Mouse (Mus musculus) ovary, adult 18-20 months (tissue): ENCODE data around the gene Pnp.
"Not testable (repeated sequence)": the region's sequence is repeated elsewhere in the genome, so short reads cannot be mapped to it uniquely, and the experiment has no call there.

Experiments
- DNase-seq: peaks from one replicate; pipeline ENCODE4 v3.0.0; 2022; ENCODE audit warnings: low spot score, mixed read lengths

Pnp gene

DNA sequence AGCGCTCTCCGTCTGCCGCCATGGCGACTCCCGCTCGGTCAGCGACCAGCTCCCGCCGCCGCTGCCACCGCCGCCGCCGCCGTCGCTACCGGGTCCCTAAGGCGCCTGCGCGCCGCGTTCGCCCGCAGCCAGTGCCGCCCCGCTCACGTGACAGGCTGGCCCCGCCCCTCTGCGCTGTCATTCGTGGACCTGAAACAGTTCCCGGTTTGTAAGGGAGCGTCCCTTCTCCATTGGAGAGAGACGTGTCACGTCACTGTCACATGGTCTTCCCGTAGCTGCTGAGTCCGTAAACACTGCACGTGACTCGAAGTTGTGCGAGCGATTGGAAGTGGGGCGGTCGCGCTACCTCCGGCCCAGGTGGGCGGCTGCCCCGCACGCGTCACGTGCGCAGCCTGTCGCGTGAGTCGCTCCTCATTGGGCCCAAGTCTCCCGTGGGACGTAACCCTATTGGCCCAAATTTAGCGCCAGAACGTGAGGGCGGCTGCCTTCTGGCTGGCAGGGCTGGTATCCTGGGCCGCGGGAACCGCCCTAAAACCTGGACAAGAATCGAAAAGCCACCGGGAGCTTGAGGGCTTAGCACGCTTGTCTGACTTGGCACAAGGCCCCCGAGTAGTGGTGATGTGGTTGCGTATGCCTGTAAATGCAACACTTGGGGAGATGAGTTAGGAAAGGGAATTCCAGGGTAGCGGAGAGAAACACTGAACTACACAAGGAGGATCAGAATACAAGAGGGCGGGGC is at the start of gene Pnp, which contains the start of gene Pip4p1:
Gene Pnp (plus strand): TSS at position 329 of the 739 bp plus-strand sequence.
Gene Pip4p1 (minus strand): TSS at position 103 of the 739 bp plus-strand sequence.
- DNase-seq: peak; percentile 99

DNA sequence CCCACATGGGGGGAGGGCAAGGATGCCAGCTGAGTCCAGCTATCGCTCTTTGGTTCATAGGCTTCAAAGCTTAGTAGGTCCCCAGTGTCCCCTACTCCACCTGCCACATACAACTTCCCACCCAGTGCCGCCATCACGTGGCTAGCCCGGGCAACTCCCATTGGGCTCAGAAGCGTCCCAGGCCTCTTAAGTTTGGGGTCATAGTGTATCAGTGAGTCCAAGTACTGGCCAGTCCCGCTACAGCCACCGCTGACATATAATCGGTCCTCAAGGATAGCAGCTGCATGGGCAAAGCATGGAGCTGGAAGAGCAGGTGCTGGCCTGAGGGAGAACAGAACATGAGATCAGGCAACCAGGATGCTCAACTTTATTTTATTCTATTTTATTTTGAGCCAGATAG is 39.3 kb upstream of the Pnp start:
- no peak for DNase-seq

GRCm38 (mm10) chr14:50892091-50892490 is 38.8 kb upstream of the Pnp start:
- no peak for DNase-seq

GRCm38 (mm10) chr14:50892541-50893459 is 38.1 kb upstream of the Pnp start:
- DNase-seq: peak; percentile 26

DNA sequence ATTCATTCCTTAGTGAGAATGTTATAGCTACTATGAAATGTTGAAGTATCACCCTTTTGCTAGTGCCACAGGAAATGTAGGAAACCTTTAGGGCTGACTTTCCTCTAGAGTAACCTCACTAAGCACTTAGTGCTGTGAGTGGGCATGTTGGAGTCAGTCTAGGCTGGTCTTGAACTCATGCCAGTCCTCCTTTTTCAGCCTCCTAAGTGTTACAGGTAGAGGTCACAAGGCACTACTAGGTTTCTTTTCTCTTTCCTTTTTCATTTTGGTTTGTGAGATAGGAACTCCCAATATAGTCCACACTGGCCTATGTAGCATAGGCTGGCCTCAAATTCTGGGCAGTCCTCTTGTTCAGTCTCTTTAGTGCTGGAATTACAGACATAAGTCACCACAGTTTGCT is 35.5 kb upstream of the Pnp start:
- no peak for DNase-seq

DNA sequence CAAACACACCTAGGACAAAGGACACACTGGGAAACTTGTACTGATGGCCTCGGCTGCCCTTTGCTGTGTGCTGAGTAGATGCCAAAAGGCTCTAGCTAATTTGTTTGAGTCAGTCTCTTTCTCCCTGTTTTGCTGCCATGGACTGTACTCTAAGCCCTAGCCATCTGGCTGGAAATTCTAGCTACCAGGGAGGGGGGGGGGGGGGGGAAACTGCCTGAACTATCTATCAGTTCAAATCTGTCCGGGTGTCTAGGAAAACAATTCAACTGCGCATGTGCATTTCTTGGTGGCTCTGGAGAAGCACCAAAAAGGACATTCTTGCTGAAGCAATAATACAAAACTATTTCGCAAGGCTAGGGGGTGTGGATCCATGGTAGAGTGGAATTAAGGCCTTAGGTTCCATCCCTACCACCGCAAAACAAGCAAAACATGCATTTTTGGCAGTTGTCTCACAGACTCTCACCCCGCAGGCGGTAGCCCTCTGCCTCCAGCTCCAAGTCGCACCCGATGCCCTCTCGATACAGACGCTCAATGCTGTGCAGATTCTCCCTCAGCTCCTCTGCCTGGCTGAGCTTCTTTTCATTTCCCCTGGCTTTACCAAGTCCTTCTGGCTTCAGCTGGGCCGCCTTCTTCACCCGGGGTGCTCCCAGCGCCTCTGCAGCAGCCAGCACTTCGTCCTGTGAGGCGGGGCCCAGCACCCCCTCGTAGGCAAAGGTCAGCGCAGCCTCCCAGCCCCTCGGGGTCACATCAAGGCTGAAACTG is 34.7 kb upstream of the Pnp start:
- peak; percentile 50 for DNase-seq

GRCm38 (mm10) chr14:50896747-50897373 is 34.0 kb upstream of the Pnp start:
- DNase-seq: no peak

- DNase-seq: no peak
Measured at GRCm38 (mm10) chr14:50897374-50897765, 33.5 kb upstream of the Pnp start, which contains the start of gene Klhl33. Gene Klhl33 (minus strand): TSS chr14:50897507.

- not testable (repeated sequence) for DNase-seq
Measured at GRCm38 (mm10) chr14:50897992-50898391, 32.9 kb upstream of the Pnp start.

DNA sequence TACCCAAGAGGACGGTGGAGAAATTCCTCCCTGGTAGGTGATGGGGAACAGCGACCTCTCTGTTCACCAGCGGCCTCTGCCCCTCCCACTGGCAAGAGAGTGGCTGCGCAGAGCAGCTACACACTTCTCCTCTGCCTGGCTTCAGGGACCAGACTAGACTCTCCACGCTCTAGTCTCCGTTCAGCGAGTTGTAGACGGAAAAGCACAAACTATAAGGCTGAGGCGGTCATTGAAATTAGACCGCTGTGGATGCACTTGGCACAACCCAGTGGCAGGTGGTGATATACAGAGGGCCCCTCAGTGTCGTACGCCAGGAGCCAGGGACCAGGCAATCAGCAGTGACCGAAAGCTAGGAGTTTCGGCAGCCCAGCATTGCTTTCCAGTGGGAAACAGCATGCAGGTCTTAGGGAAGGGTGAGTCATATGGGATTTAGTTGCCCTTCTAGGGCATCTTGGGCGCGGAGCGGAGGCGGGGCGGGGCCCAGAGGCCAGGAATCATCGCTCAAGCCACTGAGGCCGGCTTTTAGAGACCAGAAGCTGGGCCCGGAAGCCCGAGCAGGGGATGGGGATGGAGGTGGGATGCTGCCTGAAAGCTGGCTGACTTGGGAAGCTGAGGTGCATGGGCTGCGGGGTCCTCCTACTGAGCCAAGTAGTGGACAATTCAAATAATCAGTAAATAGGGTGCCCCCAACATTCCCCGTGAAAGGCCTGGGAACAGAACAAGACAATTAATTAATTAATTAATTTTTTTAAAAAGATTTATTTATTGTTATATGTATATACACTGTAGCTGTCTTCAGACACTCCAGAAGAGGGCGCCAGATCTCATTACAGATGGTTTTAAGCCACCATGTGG is 26.7 kb upstream of the Pnp start:
- no peak for DNase-seq

GRCm38 (mm10) chr14:50904828-50905129 is 26.1 kb upstream of the Pnp start:
- DNase-seq: no peak

- not testable (repeated sequence) for DNase-seq
Measured at GRCm38 (mm10) chr14:50905327-50905726, 25.6 kb upstream of the Pnp start.

GRCm38 (mm10) chr14:50908126-50908525 is 22.8 kb upstream of the Pnp start:
- DNase-seq: no peak

GRCm38 (mm10) chr14:50911356-50911755 is 19.5 kb upstream of the Pnp start:
- DNase-seq: no peak

DNA sequence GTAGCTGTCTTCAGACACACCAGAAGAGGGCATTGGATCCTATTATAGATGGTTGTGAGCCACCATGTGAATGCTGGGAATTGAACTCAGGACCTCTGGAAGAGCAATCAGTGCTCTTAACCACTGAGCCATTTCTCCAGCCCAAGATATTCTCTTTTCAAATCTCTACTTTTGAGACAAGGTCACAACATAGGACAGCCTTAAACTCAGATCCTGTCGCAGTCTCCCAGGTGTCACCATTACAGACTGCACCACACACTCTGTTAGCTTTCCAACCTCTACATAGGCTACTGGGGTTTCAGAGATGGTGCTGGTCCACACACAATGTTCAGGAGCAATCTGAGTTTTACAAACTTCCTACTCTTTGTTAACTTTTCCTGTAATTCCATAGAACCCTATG is 7.4 kb upstream of the Pnp start:
- not testable (repeated sequence) for DNase-seq

- DNase-seq: peak; percentile 92
Measured at GRCm38 (mm10) chr14:50924281-50925064, 6.4 kb upstream of the Pnp start, which contains the start of the genes Osgep and Apex1. Gene Osgep (minus strand): TSS chr14:50924893. Gene Apex1 (plus strand): TSS chr14:50924968.

GRCm38 (mm10) chr14:50925111-50925920 is 5.6 kb upstream of the Pnp start:
- no peak for DNase-seq

GRCm38 (mm10) chr14:50927366-50927765 is 3.5 kb upstream of the Pnp start:
- DNase-seq: no peak

DNA sequence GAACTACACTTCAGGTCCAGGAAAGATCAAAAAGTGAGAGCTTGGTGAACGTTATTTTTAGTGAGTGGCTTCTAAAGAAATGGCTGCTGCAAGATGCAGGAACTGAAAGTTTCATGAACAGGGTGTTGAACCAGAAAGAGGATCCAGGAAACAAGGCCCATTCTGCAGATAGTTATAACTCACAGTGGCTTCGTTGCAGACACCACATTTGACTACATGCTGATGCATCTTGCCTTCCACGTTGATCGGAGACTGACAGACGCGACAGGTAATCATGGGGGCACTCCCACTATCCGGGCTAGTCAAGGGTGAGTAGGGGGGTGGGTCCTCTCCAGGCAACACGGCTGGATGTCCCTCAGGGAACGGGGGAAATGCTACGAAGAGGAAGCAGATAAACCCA is 931 bp upstream of the Pnp start:
- no peak for DNase-seq
